Mouse (Mus musculus): ENCODE results near the gene Hyls1. TPM values are rescaled to one million over a fixed set of nuclear protein-coding genes. Genes with fewer than 3 reads are reported as not detected.
"Not testable (repeated sequence)": the region's sequence is repeated elsewhere in the genome, so short reads cannot be mapped to it uniquely, and the experiment has no call there.

The Hyls1 gene
- total RNA-seq (2014; fragmentation: Nextera tagmentation) = 17.2 and 27.7 TPM in 2 replicates
- 18.6 and 18.9 TPM in 2 replicates for total RNA-seq (2017)
- polyA plus RNA-seq (2012) = 2.5 and 2.7 TPM in 2 replicates

DNA sequence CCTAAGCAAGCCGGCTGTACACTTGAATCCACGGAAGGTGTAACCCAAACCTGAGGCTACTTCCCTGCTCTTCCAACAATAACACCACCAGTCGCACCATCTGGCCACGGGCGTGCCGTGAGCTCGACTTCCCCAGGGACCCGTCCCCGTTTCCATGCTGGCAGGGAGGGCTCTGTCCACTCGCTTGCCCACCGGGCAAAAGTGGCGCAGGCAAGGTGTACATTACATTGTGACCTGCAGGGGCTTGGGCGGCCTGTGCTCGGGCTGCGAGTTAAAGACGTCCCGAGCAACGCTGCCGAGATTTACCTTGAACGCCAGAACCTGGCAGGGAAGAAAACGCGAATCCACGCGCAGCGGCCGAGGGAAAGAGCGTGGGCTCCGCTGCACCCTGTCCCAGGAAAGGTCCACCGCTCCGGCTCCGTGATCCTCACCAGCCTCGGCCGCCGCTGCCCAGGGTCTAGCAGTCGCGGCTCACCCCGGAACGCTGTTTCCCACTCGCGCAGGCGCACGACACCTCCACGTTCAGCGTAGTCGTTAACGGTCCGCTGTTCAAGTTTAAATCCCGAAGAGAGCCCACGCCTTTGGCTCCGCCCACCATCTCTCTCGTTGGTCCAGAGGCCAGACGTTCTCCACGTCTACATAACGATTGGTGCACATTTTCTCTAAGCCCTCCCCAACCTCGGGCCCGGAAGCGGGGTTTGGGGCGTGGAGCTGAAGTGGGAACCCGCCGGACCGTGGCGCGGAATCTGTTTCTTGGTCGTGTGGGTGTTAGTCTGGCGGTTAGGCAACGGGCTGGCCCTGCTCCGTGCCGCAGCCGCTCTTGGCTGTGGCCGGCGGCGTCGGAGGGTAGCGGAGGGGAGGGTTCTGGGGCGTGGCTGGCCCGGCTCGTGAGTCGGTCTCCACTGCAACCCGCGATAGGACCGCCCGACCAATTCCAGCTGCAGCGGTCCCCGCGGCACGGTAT lies at the start of gene Hyls1, which contains the start of gene Pate2:
TSS of gene Hyls1 (minus strand) at position 828 of the 964 bp plus-strand sequence.
TSS of gene Pate2 (plus strand) at position 714 of the 964 bp plus-strand sequence.
- peak; percentile 95 for DNase-seq (ENCODE audit: low spot score)
- no peak for TF ChIP-seq GATA2 (IDR thresholded peaks at IDR 0.05; ENCODE audit: borderline replicate concordance, low read depth, low read length)
- TF ChIP-seq POLR2AphosphoS5 (IDR thresholded peaks at IDR 0.05; ENCODE audit: insufficient replicate concordance, low read depth, low read length) = peak; percentile 56; the same call in 1 of the 2 replicates
- TF ChIP-seq TAL1 (conservative IDR thresholded peaks at IDR 0.05; ENCODE audit: low read depth, low read length) = no peak
- ATAC-seq (ENCODE audit: extremely low read depth, insufficient number of reproducible peaks, low FRiP score, poor library complexity, severe bottlenecking) = peak; percentile 97
- H3K4me1 ChIP-seq (ENCODE audit: insufficient read depth, low read depth, low read length) = peaks cover 18% of the 10 kb centered on the region; the same call in 1 of the 2 replicates
- no peaks in the 10 kb centered on the region for H3K27me3 ChIP-seq (ENCODE audit: insufficient read depth, low read length)
- no peaks in the 10 kb centered on the region for H3K9me3 ChIP-seq (replicated peaks)
- H3K4me3 ChIP-seq (ENCODE audit: low read depth, low read length) = peak within 1 kb of the TSS; percentile 93
- H3K36me3 ChIP-seq (replicated peaks) = peaks cover 36% of the 10 kb centered on the region

- not testable (repeated sequence) for H3K36me3 ChIP-seq (replicated peaks); H3K9me3 ChIP-seq (replicated peaks); DNase-seq (ENCODE audit: low spot score); ATAC-seq (ENCODE audit: extremely low read depth, insufficient number of reproducible peaks, low FRiP score, poor library complexity, severe bottlenecking); H3K27me3 ChIP-seq (ENCODE audit: insufficient read depth, low read length); H3K4me3 ChIP-seq (ENCODE audit: low read depth, low read length); H3K4me1 ChIP-seq (ENCODE audit: insufficient read depth, low read depth, low read length)
Measured at GRCm38 (mm10) chr9:35616784-35617183, 46.6 kb upstream of the Hyls1 start.

DNA sequence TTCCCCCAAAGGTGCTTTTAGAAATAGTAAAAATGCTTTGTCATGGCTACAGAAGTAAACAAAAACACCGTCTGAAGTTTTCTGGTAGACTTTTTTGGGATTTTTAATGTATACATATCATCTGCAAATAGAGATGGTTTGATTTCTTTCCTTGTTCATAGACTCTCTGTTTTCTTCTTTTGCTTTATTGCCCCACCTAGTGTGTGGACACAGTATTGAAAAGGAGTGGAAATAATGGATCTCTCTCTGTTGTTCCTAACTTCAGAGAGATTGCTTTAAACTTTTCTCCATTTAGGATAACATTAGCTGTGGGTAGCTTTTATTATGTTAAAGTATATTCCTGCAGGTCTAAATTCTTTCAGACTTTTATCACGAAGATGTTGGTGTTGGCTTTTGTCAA lies 43.8 kb upstream of the Hyls1 start:
- peaks cover 2% of the 10 kb centered on the region; the same call in 1 of the 2 replicates for H3K27me3 ChIP-seq (ENCODE audit: insufficient read depth, low read length)
- H3K4me3 ChIP-seq (ENCODE audit: low read depth, low read length) = no peak overlapping the region
- no peaks in the 10 kb centered on the region for H3K9me3 ChIP-seq (replicated peaks)
- no peaks in the 10 kb centered on the region for H3K36me3 ChIP-seq (replicated peaks)
- no peak for DNase-seq (ENCODE audit: low spot score)
- no peak for ATAC-seq (ENCODE audit: extremely low read depth, insufficient number of reproducible peaks, low FRiP score, poor library complexity, severe bottlenecking)
- TF ChIP-seq TAL1 (conservative IDR thresholded peaks at IDR 0.05; ENCODE audit: low read depth, low read length) (no peak), GATA2 (IDR thresholded peaks at IDR 0.05; ENCODE audit: borderline replicate concordance, low read depth, low read length) (no peak), CTCF (IDR thresholded peaks at IDR 0.05; ENCODE audit: low read depth, low read length) (no peak), GATA1 (IDR thresholded peaks at IDR 0.05; ENCODE audit: borderline replicate concordance, low read length) (no peak), POLR2AphosphoS5 (IDR thresholded peaks at IDR 0.05; ENCODE audit: insufficient replicate concordance, low read depth, low read length) (no peak)
- H3K4me1 ChIP-seq (ENCODE audit: insufficient read depth, low read depth, low read length) = no peaks in the 10 kb centered on the region

DNA sequence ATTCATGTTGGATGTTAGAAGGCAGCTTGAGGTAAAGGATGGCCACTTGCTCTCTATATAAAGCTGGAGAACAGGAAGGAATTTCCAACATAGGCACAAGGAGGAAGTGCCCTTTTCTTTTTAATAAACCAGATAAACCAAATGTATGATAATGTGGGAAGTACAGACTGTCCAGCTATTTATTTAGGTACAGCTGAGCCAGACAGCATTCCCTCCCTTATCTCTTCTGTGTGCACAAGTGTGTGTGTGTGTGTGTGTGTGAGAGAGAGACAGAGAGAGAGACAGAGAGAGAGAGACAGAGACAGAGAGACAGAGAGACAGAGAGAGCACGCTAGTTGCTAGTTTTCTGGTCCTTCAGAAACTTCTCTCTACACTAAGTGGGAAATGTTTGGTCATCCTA lies 41.6 kb upstream of the Hyls1 start, which contains the start of gene Pate4:
TSS of gene Pate4 (minus strand) at position 101 of the 400 bp plus-strand sequence.
- H3K4me3 ChIP-seq (ENCODE audit: low read depth, low read length) = no peak within 1 kb of the TSS
- H3K27me3 ChIP-seq (ENCODE audit: insufficient read depth, low read length) = peaks cover 4% of the 10 kb centered on the region; the same call in 1 of the 2 replicates
- no peaks in the 10 kb centered on the region for H3K9me3 ChIP-seq (replicated peaks)
- no peaks in the 10 kb centered on the region for H3K36me3 ChIP-seq (replicated peaks)
- DNase-seq (ENCODE audit: low spot score) (no peak), ATAC-seq (ENCODE audit: extremely low read depth, insufficient number of reproducible peaks, low FRiP score, poor library complexity, severe bottlenecking) (no peak)
- TF ChIP-seq TAL1 (conservative IDR thresholded peaks at IDR 0.05; ENCODE audit: low read depth, low read length) = no peak
- no peak for TF ChIP-seq GATA2 (IDR thresholded peaks at IDR 0.05; ENCODE audit: borderline replicate concordance, low read depth, low read length)
- TF ChIP-seq POLR2AphosphoS5 (IDR thresholded peaks at IDR 0.05; ENCODE audit: insufficient replicate concordance, low read depth, low read length) = no peak
- TF ChIP-seq GATA1 (IDR thresholded peaks at IDR 0.05; ENCODE audit: borderline replicate concordance, low read length) = no peak
- no peak for TF ChIP-seq CTCF (IDR thresholded peaks at IDR 0.05; ENCODE audit: low read depth, low read length)
- H3K4me1 ChIP-seq (ENCODE audit: insufficient read depth, low read depth, low read length) = no peaks in the 10 kb centered on the region

DNA sequence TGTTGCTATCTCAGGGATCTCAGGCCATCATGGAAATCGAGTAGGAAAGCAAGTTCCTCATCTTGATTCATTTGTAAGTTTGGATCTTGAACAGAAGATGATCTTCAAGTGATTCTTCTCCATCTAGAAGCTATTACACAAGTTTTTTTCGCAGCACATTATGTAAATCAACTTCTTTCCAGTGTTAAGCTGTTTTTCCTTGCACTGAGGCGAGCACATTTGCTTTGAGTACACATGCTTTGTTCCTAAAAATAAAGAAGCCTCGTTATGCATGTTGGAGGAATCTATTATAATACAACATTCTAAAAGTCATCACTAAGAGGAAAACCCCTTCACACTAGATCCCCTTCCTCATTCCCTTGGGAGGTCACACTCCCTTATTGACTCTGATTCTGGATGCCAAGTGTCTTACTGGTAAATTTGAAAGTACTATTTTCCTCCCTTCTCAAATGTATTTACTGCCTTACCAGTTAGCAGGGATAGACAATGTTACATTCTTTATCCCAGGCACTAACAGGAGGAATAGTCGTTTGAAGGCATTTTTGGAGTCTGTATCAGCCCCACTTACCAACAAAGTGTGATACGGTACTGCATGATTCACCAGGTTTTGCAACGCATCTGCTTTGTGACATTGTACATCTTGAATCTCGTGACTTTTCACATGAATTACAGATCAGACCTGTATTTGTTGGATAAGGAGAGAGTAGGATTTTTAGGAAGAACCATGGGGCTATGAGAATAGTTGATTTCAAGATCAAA lies 37.6 kb upstream of the Hyls1 start:
- Histone ChIP-seq H3K4me1 (ENCODE audit: insufficient read depth, low read depth, low read length) (no peaks in the 10 kb centered on the region), H3K27me3 (ENCODE audit: insufficient read depth, low read length) (0 out of 2 replicates have a peak, but pooled peaks cover 2% of the 10 kb centered on the region), H3K36me3 (replicated peaks) (no peaks in the 10 kb centered on the region), H3K9me3 (replicated peaks) (no peaks in the 10 kb centered on the region), H3K4me3 (ENCODE audit: low read depth, low read length) (no peak overlapping the region)
- no peak for TF ChIP-seq GATA1 (IDR thresholded peaks at IDR 0.05; ENCODE audit: borderline replicate concordance, low read length)
- ATAC-seq (ENCODE audit: extremely low read depth, insufficient number of reproducible peaks, low FRiP score, poor library complexity, severe bottlenecking) = no peak
- no peak for DNase-seq (ENCODE audit: low spot score)

DNA sequence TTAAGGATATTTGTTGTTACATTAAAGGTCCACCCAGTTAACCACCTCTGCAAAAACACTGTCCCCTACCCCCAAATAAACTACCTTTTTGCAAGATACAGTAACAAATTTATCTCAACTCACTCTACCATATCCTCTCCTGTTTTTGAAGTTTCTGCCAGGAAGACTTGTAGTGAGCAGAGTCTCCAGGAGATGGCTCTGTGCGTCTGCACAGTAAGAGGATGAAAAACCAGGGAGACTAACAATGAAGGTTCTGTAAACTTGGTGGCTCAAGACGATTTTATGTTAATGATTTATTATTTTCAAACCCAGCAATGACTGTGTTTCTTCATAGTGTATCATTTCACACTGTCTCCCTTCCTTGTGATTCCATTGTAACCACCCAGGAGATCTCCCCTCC lies 22.7 kb upstream of the Hyls1 start:
- Histone ChIP-seq H3K9me3 (replicated peaks) (no peaks in the 10 kb centered on the region), H3K4me3 (ENCODE audit: low read depth, low read length) (no peak overlapping the region), H3K36me3 (replicated peaks) (no peaks in the 10 kb centered on the region), H3K27me3 (ENCODE audit: insufficient read depth, low read length) (peaks cover 8% of the 10 kb centered on the region; the same call in 1 of the 2 replicates), H3K4me1 (ENCODE audit: insufficient read depth, low read depth, low read length) (no peaks in the 10 kb centered on the region)
- ATAC-seq (ENCODE audit: extremely low read depth, insufficient number of reproducible peaks, low FRiP score, poor library complexity, severe bottlenecking) (no peak), DNase-seq (ENCODE audit: low spot score) (no peak)
- no peak for TF ChIP-seq POLR2AphosphoS5 (IDR thresholded peaks at IDR 0.05; ENCODE audit: insufficient replicate concordance, low read depth, low read length)
- no peak for TF ChIP-seq TAL1 (conservative IDR thresholded peaks at IDR 0.05; ENCODE audit: low read depth, low read length)
- TF ChIP-seq GATA1 (IDR thresholded peaks at IDR 0.05; ENCODE audit: borderline replicate concordance, low read length) = no peak
